Mouse (Mus musculus): Measurements from ENCODE around the gene Erf.

DNA sequence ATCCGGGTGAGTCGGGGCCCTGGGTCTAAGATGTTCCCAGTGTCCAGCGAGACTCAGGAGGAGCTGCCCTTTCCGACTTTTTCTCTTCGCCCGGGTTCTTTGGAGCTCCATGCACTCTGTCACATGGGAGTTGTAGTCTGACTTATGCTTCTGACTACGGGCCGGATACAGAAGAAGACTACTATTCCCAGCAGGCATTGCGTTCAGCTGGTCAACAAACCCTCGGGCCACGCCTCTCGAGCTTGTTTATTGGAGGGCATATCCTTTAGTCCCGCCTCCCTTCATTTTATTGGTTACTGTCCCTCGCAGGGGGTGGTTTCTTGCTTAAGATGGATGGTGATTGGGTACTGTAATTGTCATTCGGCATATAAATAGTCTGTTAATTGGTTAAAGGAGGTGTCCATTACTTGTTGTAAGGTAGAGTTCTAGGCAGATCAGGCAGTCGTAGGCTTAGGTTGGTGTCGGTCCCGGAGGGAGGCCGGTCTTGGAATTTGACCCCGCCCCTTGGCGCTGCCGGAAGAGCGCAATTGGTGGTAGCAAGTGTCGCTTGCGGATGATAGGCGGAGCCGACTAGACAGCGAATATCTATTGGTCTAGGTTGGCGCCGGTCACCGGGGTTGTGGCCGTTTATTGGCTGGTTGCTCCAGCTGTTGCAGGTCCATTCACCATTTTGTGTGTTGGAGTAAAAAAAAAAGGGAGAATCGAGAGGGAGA, 17.3 kb upstream of the Erf start:
- TF ChIP-seq CTCF (IDR thresholded peaks at IDR 0.05) (no peak), EP300 (IDR thresholded peaks at IDR 0.05) (peak; percentile 95)
